Mouse (Mus musculus): ENCODE measurements at regions not wholly inside any gene's neighbourhood (a gene's known extent, or its start where the extent isn't known, plus 50 kb on each side); places are given as distances from the start of the nearest gene placed in this dataset.

- H3K9ac ChIP-seq (ENCODE audit: insufficient read depth, low read depth), result no peak overlapping the region
- no peaks in the 10 kb centered on the region for H3K9me3 ChIP-seq (replicated peaks; ENCODE audit: low read length)
- H3K79me2 ChIP-seq (replicated peaks; ENCODE audit: control insufficient read depth, extremely low read depth, insufficient read depth, poor library complexity, severe bottlenecking), result no peaks in the 10 kb centered on the region
- no peaks in the 10 kb centered on the region for H3K36me3 ChIP-seq (replicated peaks in 1 of 2; ENCODE audit: control insufficient read depth in 1 of 2, insufficient read depth in 1 of 2, low read length in 1 of 2)
- no peaks in the 10 kb centered on the region for H3K27me3 ChIP-seq (replicated peaks)
- no peak overlapping the region for H3K27ac ChIP-seq (ENCODE audit: insufficient read depth, low read depth)
- DNase-seq (ENCODE audit: extremely low read depth), result no peak
- TF ChIP-seq USF1 (IDR thresholded peaks at IDR 0.05; ENCODE audit: low read depth, low read length), result no peak
- H3K4me2 ChIP-seq (ENCODE audit: insufficient read depth, low read depth, poor library complexity, severe bottlenecking), result no peak overlapping the region
- no peaks in the 10 kb centered on the region for H3K4me1 ChIP-seq (ENCODE audit: control insufficient read depth in 1 of 2, insufficient read depth in 2 of 2)
- dilution Hi-C loops (cut with MboI; ENCODE audit: extremely low pct_ligation_motif_present, extremely low pct_unique_long_range_greater_than_20kb, low sequenced_read_pairs) (no loop called here), in situ Hi-C loops (cut with MboI; ENCODE audit: low pct_ligation_motif_present, low pct_unique_long_range_greater_than_20kb, low sequenced_read_pairs) (no loop called here)
- no peak overlapping the region for H3K4me3 ChIP-seq (replicated peaks in 1 of 3; ENCODE audit: low read depth in 2 of 3, low read length in 2 of 3, poor library complexity in 1 of 3)
Measured at GRCm38 (mm10) chr5:82226329-82226728, 1128.7 kb downstream of the Tecrl start.

GRCm38 (mm10) chr5:82223622-82224021, 1131.4 kb downstream of the Tecrl start:
- dilution Hi-C loops (cut with MboI; ENCODE audit: extremely low pct_ligation_motif_present, extremely low pct_unique_long_range_greater_than_20kb, low sequenced_read_pairs), result no loop called here
- Histone ChIP-seq H3K4me1 (ENCODE audit: control insufficient read depth in 1 of 2, insufficient read depth in 2 of 2) (no peaks in the 10 kb centered on the region), H3K4me2 (ENCODE audit: insufficient read depth, low read depth, poor library complexity, severe bottlenecking) (no peak overlapping the region), H3K79me2 (replicated peaks; ENCODE audit: control insufficient read depth, extremely low read depth, insufficient read depth, poor library complexity, severe bottlenecking) (no peaks in the 10 kb centered on the region), H3K9me3 (replicated peaks; ENCODE audit: low read length) (no peaks in the 10 kb centered on the region), H3K27me3 (replicated peaks) (no peaks in the 10 kb centered on the region), H3K36me3 (replicated peaks in 1 of 2; ENCODE audit: control insufficient read depth in 1 of 2, insufficient read depth in 1 of 2, low read length in 1 of 2) (no peaks in the 10 kb centered on the region), H3K4me3 (replicated peaks in 1 of 3; ENCODE audit: low read depth in 2 of 3, low read length in 2 of 3, poor library complexity in 1 of 3) (no peak overlapping the region), H3K27ac (ENCODE audit: insufficient read depth, low read depth) (no peak overlapping the region), H3K9ac (ENCODE audit: insufficient read depth, low read depth) (no peak overlapping the region)
- TF ChIP-seq USF1 (IDR thresholded peaks at IDR 0.05; ENCODE audit: low read depth, low read length) (no peak), SMC3 (IDR thresholded peaks at IDR 0.05; ENCODE audit: low read depth, low read length) (no peak), ZC3H11A (IDR thresholded peaks at IDR 0.05; ENCODE audit: low read depth, low read length) (no peak), MAX (IDR thresholded peaks at IDR 0.05; ENCODE audit: low read length) (no peak), BHLHE40 (IDR thresholded peaks at IDR 0.05; ENCODE audit: low read depth, low read length) (no peak), CTCF (conservative IDR thresholded peaks at IDR 0.05 in 1 of 2, IDR thresholded peaks at IDR 0.05 in 1 of 2; ENCODE audit: low read depth in 2 of 2, low read length in 2 of 2) (no peak), ZKSCAN1 (IDR thresholded peaks at IDR 0.05; ENCODE audit: borderline replicate concordance, low read depth, low read length) (no peak), MEF2A (IDR thresholded peaks at IDR 0.05; ENCODE audit: borderline replicate concordance, low read depth, low read length) (no peak), ZNF384 (IDR thresholded peaks at IDR 0.05; ENCODE audit: low read depth, low read length) (no peak), MXI1 (IDR thresholded peaks at IDR 0.05; ENCODE audit: low read depth, low read length) (no peak), HCFC1 (IDR thresholded peaks at IDR 0.05; ENCODE audit: low read depth, low read length) (no peak), JUN (IDR thresholded peaks at IDR 0.05; ENCODE audit: insufficient read depth, low read depth, low read length) (no peak), CHD2 (IDR thresholded peaks at IDR 0.05; ENCODE audit: low read length) (no peak), TCF12 (IDR thresholded peaks at IDR 0.05; ENCODE audit: low read depth, low read length) (no peak)
- in situ Hi-C loops (cut with MboI; ENCODE audit: low pct_ligation_motif_present, low pct_unique_long_range_greater_than_20kb, low sequenced_read_pairs), result no loop called here
- DNase-seq (ENCODE audit: extremely low read depth), result no peak

GRCm38 (mm10) chr5:82203606-82204005, 1151.4 kb downstream of the Tecrl start:
- no peaks in the 10 kb centered on the region for H3K4me1 ChIP-seq (ENCODE audit: control insufficient read depth in 1 of 2, insufficient read depth in 2 of 2)
- H3K4me2 ChIP-seq (ENCODE audit: insufficient read depth, low read depth, poor library complexity, severe bottlenecking), result no peak overlapping the region
- H3K9me3 ChIP-seq (replicated peaks; ENCODE audit: low read length), result no peaks in the 10 kb centered on the region
- no peaks in the 10 kb centered on the region for H3K79me2 ChIP-seq (replicated peaks; ENCODE audit: control insufficient read depth, extremely low read depth, insufficient read depth, poor library complexity, severe bottlenecking)
- no peaks in the 10 kb centered on the region for H3K27me3 ChIP-seq (replicated peaks)
- no peaks in the 10 kb centered on the region for H3K36me3 ChIP-seq (replicated peaks in 1 of 2; ENCODE audit: control insufficient read depth in 1 of 2, insufficient read depth in 1 of 2, low read length in 1 of 2)
- dilution Hi-C loops (cut with MboI; ENCODE audit: extremely low pct_ligation_motif_present, extremely low pct_unique_long_range_greater_than_20kb, low sequenced_read_pairs) (no loop called here), in situ Hi-C loops (cut with MboI; ENCODE audit: low pct_ligation_motif_present, low pct_unique_long_range_greater_than_20kb, low sequenced_read_pairs) (no loop called here)
- no peak for DNase-seq (ENCODE audit: extremely low read depth)
- H3K4me3 ChIP-seq (replicated peaks in 1 of 3; ENCODE audit: low read depth in 2 of 3, low read length in 2 of 3, poor library complexity in 1 of 3), result no peak overlapping the region
- H3K9ac ChIP-seq (ENCODE audit: insufficient read depth, low read depth), result no peak overlapping the region
- H3K27ac ChIP-seq (ENCODE audit: insufficient read depth, low read depth), result no peak overlapping the region
- TF ChIP-seq MAFK (IDR thresholded peaks at IDR 0.05; ENCODE audit: insufficient replicate concordance, low read length), result no peak
- no peak for TF ChIP-seq ZKSCAN1 (IDR thresholded peaks at IDR 0.05; ENCODE audit: borderline replicate concordance, low read depth, low read length)
- TF ChIP-seq KAT2A (IDR thresholded peaks at IDR 0.05; ENCODE audit: insufficient replicate concordance, low read length), result no peak
- no peak for TF ChIP-seq POLR2AphosphoS2 (IDR thresholded peaks at IDR 0.05; ENCODE audit: low read depth, low read length)
- no peak for TF ChIP-seq MXI1 (IDR thresholded peaks at IDR 0.05; ENCODE audit: low read depth, low read length)
- no peak for TF ChIP-seq SMC3 (IDR thresholded peaks at IDR 0.05; ENCODE audit: low read depth, low read length)
- no peak for TF ChIP-seq CTCF (conservative IDR thresholded peaks at IDR 0.05 in 1 of 2, IDR thresholded peaks at IDR 0.05 in 1 of 2; ENCODE audit: low read depth in 2 of 2, low read length in 2 of 2)
- TF ChIP-seq ZC3H11A (IDR thresholded peaks at IDR 0.05; ENCODE audit: low read depth, low read length), result no peak
- TF ChIP-seq RCOR1 (conservative IDR thresholded peaks at IDR 0.05; ENCODE audit: low read depth, low read length), result no peak
- no peak for TF ChIP-seq NRF1 (IDR thresholded peaks at IDR 0.05; ENCODE audit: low read depth, low read length)
- no peak for TF ChIP-seq NELFE (IDR thresholded peaks at IDR 0.05; ENCODE audit: low read depth, low read length)
- no peak for TF ChIP-seq RAD21 (IDR thresholded peaks at IDR 0.05; ENCODE audit: low read depth, low read length)
- TF ChIP-seq MYC (IDR thresholded peaks at IDR 0.05; ENCODE audit: low read depth, low read length), result no peak
- no peak for TF ChIP-seq GABPA (IDR thresholded peaks at IDR 0.05; ENCODE audit: insufficient replicate concordance, low read depth, low read length)
- TF ChIP-seq ELF1 (IDR thresholded peaks at IDR 0.05; ENCODE audit: low read depth, low read length), result no peak
- TF ChIP-seq USF2 (conservative IDR thresholded peaks at IDR 0.05; ENCODE audit: low read depth, low read length), result no peak
- no peak for TF ChIP-seq TCF12 (IDR thresholded peaks at IDR 0.05; ENCODE audit: low read depth, low read length)
- TF ChIP-seq ZNF384 (IDR thresholded peaks at IDR 0.05; ENCODE audit: low read depth, low read length), result no peak
